Mouse (Mus musculus): ENCODE results near the gene Tmem170.
"Not testable (repeated sequence)": the region's sequence is repeated elsewhere in the genome, so short reads cannot be mapped to it uniquely, and the experiment has no call there.

Tmem170 gene

GRCm38 (mm10) chr8:111871278-111871677, 5.3 kb downstream of the Tmem170 start:
- no peak for DNase-seq

DNA sequence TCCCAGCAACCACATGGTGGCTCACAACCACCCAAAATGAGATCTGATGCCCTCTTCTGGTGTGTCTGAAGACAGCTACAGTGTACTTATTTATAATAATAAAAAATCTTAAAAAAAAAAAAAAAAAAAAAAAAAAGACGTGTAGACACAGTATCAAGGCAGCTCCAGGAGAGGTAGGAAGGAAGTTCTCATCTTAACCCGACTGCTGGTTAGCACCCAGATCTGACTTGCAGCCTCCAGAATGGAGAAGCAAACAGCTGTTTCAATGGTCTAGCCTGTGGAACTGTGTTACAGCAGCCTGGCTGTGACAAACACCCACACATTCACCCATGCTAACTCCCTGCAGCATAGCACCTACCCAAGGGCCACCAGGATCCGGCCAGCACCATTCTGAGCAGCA, 6.2 kb downstream of the Tmem170 start:
- DNase-seq, result no peak

- DNase-seq, result no peak
These were observed 7.9 kb downstream of the Tmem170 start for GRCm38 (mm10) chr8:111868664-111869063.

- no peak for DNase-seq
These were observed 10.7 kb downstream of the Tmem170 start for GRCm38 (mm10) chr8:111865857-111866256.

DNA sequence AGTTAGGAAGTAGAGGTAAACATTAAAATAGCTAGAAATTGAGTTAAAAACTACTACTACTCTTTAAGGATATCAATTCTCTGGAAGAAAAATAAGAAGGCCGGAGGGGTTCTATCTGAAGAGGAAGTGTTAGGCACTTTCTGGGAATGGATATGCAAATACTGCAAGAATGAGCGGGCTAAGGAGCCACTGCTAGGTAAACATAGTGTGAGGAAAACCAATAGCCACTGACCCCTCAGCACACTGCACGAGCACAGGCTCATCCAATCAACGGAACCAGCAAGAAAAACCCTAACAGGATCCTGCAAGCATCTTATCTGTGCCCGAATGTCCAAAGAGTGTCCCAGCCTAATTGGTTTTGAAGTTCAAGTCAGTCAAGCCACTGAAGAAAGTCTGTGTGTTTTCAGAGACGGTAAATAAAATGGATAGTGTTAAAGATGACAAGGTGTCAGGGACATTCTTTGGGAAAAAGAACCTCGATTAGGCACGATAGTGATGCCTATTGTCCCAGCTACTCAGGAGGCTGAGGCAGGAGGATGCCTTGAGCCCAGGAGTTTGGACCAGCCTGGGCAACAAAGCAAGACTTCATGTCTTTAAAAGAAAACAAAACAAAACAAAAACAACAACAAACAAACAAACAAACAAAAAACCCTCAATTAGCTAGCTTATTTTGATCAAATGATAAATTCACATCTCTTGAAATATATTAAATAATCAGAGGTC, 11.3 kb downstream of the Tmem170 start:
- no peak for DNase-seq

DNA sequence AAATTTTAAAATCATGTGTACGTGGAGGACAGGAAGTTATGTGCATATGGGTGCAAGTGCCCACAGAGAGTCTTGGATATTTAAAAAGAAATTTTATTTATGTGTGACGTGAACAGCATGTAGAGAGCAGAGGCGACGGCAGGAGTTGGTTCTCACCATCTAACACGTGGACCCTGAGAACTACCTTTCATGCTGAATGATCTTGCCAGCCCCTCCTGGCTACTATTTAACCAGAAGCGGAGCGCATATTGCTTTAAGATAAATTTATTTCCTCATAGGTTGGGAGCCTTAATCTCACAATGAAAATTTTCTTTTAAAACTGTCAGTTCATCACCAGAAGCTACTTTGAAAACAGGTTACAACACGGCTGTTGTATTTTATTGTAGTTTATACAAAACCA, 11.9 kb downstream of the Tmem170 start:
- DNase-seq, result no peak

GRCm38 (mm10) chr8:111863280-111863679, 13.3 kb downstream of the Tmem170 start:
- no peak for DNase-seq

DNA sequence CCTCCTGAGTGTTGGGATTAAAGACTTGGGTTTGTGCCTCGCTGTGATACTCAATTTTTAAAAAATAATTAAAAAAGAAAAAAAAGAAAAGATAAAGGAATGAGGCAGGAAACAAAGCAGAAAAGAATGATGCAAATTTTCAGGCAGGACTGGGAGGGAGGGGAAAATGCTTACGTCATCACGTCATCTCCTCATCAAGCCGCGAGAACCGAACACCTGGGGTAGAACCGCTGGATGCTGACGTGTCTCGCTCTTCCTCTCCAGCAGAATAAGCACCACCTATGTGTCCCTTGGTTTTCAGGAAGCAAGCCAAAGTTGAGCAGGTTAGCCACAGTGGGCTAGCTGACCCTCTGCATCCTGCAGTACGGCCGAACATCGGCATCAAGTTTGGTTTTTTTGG, 20.6 kb downstream of the Tmem170 start:
- no peak for DNase-seq

DNA sequence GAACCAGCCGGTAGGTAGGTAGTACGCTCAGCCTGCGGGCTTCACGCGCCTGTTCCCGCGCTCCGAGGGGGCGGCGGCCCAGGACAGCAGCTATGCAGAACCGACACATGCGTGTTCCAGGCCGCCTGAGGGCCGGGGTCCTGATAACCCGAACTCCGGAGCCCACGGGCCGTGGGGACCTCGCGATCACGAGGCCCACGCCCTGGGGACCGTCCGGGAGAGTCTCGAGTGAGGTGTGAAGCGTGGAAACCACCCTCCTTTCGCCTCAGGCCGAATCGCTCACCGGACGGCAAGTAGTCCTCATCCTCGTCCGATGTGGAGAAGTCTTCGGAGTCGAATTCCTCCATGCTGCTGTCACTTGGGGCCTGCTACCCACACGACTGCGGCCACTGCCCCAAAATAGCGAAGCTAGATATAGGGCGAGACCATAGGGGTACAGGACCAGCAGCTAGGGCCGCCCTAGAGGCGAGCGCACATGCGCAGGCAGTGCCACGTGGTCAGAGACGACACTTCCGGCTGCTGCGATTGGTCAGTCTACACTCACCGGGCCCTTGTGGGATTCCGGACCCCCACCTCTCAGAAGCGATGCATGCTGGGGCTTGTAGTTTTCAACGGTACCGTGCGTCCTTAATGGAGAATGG, 22.6 kb downstream of the Tmem170 start, which contains the start of gene Cfdp1:
TSS of gene Cfdp1 (minus strand) at position 431 of the 641 bp plus-strand sequence.
- peak; percentile 95 to 97 for DNase-seq

DNA sequence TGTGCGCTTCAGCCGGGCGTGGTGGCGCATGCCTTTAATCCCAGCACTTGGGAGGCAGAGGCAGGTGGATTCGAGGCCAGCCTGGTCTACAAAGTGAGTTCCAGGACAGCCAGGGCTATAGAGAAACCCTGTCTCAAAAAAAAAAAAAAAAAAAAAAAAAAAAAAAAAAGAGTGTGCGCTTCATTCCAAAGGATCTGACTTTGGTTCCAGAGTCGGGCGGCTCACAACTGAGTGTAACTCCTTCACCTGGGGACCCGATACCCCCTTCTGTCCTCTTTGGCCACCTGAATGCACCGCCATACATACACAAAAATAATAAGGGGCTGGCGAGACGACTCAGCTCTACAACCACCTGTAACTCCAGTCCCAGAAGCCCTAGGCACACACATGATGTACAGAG, 23.3 kb downstream of the Tmem170 start:
- not testable (repeated sequence) for DNase-seq

DNA sequence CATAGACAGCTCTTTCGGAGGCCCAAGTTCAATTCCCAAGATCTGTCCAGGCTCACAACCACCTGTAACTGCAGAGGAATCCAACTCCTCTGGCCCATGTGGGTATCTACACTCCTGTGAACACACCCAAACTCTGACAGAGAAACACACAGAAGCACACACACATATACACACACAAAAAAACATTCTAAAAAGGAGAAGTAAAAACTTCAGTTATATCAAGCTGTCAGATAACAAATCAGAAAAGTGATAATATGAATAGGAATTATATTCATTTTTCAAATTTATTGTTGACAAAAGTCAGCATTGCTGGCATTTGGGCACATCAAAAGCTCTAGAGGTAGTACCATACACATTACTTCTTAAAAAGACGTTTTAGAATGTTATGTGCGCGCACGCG, 29.8 kb downstream of the Tmem170 start:
- no peak for DNase-seq

DNA sequence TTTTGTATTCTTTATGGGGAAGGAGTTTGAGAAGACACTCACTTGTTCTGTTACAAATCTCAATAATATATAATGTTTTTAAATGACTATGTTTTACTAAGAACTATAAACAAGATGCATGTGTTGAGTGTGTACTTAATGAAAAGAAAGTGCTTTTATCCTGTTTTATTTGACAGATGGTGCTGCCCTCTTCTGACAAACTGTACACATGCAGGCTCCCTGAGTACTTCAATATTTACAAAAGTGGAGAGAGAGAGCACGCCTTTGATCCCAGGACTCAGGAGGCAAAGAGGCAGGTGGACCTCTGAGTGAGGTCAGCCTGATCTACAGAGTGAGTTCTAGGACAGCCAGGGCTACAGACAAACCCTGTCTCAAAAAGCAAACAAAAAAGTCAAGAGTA, 41.0 kb downstream of the Tmem170 start:
- DNase-seq, result peak in 1 of 2 experiments; percentile 22

GRCm38 (mm10) chr8:111834011-111834410, 42.5 kb downstream of the Tmem170 start:
- no peak for DNase-seq

GRCm38 (mm10) chr8:111832983-111833382, 43.6 kb downstream of the Tmem170 start:
- no peak for DNase-seq

DNA sequence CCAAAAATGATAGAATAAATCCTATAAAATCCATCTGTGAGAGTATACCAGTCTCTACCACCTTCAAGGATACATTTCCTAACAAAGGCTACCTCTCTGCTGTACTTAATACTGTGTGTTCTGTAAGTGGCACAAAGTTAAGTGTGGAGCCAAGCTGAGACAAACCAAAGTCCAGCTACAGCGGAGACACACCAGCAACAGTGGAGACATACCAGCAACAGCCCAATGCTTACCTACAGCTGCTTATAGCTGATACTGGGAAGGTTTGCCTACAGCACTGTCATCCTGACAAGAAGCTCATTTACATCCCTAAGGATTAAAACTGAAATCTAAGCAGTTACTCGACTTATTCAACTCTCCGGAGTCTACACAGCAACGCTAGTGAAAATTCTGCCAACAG, 44.6 kb downstream of the Tmem170 start:
- DNase-seq, result no peak

- no peak for DNase-seq
These were observed 48.0 kb downstream of the Tmem170 start for GRCm38 (mm10) chr8:111828595-111828994.

DNA sequence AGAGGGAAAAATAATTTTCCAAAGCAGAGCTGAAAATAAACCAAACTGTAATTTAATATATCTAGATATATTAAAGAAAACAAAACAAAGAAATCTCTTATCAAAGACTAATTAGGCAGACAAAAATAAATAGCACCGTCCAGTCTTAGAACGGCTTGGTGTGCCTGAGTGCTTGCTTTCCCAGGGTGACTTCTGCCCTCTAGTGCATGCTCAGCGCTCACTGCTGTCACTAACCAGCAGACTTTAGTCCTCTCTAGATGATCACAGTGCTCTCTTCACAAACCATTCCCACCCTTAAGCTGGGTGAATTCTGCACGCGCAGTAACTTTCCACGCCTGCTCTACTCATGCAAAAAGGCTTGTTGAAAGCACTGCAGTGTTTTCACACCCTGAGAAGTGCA, 51.3 kb downstream of the Tmem170 start:
- peak; percentile 56 to 61 for DNase-seq

DNA sequence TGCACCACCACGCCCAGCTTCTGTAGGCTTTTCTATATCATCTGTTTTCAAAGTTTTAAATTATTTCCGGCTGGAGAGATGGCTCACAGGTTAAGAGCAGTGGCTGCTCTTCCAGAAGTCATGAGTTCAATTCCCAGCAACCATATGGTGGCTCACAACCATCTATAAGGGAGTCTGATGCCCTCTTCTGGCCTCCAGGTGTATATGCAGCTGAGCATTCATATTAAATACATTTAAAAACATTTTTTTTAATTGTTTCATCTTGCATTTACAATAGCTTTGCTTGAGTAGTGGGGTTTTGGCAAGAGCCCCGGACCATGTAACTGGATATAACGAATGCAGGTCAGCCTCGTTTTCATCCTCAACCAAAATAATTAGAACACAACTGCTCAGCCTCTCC, 52.2 kb downstream of the Tmem170 start:
- DNase-seq, result no peak

- no peak for DNase-seq
These were observed 55.4 kb downstream of the Tmem170 start for GRCm38 (mm10) chr8:111821199-111821598.

DNA sequence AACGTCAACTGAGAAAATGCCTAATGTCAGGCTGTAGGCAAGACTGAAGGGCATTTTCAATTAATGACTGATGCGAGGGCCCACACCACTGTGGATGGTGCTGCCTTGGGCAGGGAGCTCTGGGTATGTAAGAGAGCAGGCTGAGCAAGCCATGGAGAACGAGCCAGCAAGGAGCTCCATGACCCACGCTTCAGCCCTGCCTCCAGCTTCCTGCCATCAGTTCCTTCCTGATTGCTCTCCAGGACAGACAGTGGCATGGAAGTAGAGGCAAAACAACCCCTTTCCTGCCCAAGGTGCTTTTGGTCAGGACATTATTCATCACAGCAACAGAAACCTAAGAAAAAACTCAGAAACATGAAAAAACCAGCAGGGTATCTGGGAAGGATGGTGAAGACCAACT, 55.9 kb downstream of the Tmem170 start:
- no peak for DNase-seq

GRCm38 (mm10) chr8:111820018-111820417, 56.5 kb downstream of the Tmem170 start:
- DNase-seq, result no peak

DNA sequence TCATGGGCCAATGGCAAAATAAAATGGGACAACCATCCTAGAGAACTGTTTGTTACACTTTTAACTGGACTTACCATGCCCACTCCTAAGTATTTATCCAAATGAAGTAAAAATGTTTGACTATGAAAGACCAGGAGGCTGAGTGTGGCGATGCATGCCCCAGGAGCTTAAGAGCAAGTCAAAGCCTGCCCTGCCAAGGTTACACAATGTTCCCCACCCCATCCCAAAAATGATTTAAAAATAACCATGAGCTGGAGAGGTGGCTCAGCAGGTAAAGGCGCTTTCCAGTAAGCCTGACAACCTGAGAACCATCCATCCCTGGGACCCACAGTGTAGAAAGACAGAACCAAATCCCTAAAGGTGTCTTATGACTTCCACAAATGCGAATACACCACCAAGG, 58.0 kb downstream of the Tmem170 start:
- no peak for DNase-seq

DNA sequence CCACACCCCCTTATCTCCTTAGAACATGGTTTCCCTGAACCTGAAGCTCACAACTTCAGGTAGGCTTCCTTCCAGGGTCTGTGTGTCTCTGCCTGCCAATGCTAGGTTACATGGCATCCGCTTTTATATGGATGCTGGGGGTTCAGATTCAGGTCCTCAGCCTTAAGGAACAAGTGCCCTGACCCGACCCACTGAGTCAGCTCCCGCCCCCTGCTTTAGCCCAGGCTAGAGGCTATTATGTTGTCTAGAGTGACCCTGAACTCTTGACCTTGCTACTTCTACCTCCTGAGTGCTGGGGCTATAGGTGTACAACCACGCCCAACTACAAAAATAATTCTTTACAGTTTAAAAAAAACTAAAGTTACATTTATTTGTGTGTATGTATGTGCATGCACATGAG, 61.5 kb downstream of the Tmem170 start:
- DNase-seq, result no peak

DNA sequence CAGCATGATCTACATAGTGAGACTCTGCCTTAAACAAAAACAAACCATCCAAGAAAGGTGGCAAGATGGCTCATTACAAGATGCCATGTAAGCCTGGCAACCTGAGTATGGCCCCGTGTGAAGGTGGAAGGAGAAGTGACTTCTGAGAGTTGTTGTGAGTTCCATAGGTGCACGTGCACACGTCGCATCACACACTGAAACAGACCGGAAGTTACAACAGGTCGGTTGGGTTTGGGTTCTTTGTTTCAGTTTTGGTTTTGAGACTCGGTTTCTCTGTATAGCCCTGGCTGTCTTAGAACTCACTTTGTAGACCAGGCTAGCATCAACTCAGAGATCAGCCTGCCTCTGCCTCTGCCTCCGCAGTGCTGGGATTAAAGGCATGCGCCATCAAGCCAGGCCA, 62.7 kb downstream of the Tmem170 start:
- no peak for DNase-seq

Data from cerebellum, postnatal 14 days (tissue).